Mouse (Mus musculus) spleen, embryonic (tissue): Measurements from ENCODE around the gene Lalba.
"Not testable (repeated sequence)": the region's sequence is repeated elsewhere in the genome, so short reads cannot be mapped to it uniquely, and the experiment has no call there.

Experiments used
- CTCF ChIA-PET: fragments of 350-600 bp; sonication (Branson Sonifier 250); formaldehyde crosslinking; loops from one replicate; lab custom pipeline; 2022; lab: Charles Lee

The Lalba gene

GRCm38 (mm10) chr15:98482701-98483100 lies at the start of gene Lalba:
Gene Lalba, minus strand, starts transcription at chr15:98482721.
- CTCF ChIA-PET: no interaction called here

DNA sequence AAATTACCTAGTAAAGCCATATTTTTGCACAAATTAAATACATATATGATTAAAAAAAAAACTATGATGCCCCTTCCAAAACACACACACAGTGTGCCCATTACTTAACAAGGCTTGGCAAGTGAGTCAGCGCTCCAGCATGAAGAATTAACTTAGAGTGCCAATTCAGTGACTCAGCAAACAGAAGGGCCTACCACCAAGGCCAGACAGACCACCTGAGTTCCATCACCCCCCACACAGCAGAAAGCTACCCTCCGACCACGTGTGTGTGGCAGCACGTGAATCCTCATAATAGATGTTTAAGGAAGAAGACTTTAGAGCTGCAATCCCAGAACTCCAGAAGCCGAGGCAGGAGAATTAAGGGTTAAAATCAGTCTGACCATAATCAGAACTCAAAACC lies 49.8 kb upstream of the Lalba start:
- CTCF ChIA-PET: no interaction called here

DNA sequence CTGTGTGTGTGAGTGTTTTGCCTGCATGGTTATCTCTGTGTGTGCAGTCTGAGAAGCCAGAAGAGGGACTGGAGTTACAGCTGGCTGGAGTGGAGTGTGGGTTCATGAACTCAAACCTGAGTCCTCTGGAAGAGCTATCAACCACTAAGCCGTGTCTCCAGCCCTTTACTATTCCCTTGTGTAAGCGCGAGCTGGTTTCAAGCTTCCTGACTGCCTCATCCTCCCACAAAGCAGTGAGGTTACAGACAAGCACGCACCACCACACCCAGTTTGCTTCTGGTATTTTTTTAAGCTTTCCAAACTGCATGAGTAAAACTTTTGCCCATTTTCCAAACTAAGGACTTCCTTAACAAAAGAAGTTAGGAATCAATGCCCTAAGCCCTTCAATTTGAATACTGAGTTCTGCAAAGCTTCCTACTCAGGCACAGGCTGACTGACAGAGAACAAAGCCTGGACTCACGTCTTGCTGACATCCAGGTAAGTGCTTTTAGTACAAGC lies 45.6 kb upstream of the Lalba start:
- CTCF ChIA-PET: interaction anchor here (0.7 kb wide), 1 partner anchor 10 kb away, joined by 3 read pairs; no protein-coding TSS in a partner anchor

DNA sequence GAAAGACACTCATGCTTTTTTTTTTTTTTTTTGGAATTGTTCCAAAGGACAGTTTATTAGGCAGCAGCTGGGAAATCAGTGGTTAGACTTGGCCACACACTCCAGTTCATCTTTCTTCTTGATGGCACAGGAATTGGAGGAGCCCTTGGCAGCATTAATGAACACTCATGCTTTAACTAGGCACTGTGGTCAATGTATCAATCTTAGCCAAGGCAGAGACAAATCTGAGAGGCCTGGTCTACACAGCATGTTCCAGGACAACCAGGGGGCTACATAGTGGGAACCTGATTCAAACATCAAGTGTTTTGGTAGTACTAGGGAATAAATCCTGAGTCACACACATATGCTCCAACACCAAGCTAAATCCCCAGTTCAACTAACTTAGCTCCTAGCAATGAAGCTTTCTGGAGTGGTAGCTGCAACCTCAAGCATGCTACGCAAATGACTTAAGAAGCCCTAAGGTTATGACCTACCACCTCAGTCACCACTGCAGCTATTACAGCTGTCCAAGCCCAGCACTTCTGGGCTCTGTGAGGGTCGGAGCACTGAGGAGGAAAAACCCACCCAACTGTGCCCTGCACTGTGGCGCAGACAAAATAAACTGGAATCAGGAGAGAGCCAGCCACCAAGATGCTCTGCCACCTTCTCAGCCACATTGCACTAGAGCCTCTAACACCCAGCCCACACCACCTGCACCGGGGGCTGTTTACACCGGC lies 44.7 kb upstream of the Lalba start:
- CTCF ChIA-PET: interaction anchor here (0.7 kb wide), 1 partner anchor 278 kb away, joined by 11 read pairs; no protein-coding TSS in a partner anchor

DNA sequence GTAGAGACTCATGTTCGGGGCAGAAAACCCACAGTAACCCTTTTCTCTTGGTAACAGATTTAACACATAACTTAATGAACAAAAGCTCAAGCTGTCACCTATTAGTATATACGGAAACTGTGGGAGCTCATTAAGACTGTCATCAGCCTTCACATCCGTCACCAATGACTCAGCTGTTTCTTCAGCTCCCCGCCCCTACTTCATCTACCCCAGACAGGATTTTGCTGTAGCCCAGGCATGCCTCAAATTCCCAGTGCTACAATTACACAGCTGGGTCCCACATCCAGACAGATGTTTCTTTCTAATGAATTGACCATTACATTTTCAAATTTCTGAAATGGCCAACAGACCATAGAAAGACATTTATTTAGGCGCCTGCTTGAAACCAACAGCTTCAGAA lies 43.5 kb upstream of the Lalba start:
- CTCF ChIA-PET: no interaction called here

DNA sequence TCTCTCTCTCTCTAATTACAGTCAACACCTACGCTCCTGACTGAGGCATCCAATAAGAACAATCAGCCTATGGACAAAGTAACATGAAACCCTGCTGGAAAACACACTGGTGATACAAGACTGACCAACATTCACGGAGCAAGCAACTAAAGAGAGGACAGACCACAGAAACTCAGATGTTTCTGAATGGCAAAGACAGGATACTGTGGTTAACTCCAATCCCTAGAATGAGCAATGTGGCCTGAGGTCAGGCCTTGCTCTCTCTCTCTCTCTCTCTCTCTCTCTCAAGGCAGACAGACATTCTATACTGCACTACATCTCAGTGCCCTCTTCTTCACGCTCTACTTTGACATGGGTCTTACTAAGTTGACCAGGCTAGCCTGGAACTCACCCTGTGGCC lies 38.7 kb upstream of the Lalba start:
- CTCF ChIA-PET: no interaction called here

GRCm38 (mm10) chr15:98517380-98518355 lies 35.1 kb upstream of the Lalba start:
- CTCF ChIA-PET: interaction anchor here (0.6 to 1.1 kb wide), 5 partner anchors 11 to 1374 kb away, joined by 3 to 7 read pairs (median 3); no protein-coding TSS in a partner anchor

- CTCF ChIA-PET: not testable (repeated sequence)
These were observed 32.3 kb upstream of the Lalba start for GRCm38 (mm10) chr15:98514845-98515244.

DNA sequence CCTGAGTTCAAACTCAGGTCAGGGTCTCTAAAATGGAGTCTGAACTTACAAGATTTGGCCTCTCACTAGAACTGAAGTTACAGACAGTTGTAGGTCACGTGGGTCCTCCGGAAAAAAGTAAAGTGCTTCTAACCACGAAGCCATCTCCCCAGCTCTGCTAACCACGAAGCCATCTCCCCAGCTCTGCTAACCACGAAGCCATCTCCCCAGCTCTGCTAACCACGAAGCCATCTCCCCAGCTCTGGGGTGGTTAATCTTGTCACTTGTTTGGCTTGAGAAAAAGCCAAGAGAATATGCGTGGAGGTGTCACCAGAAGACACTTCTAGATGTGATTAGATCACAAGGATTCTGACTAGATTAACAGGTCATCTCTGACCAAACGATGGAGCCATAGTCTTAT lies 31.6 kb upstream of the Lalba start:
- CTCF ChIA-PET: interaction anchor here (0.6 kb wide), 1 partner anchor 950 kb away, joined by 18 read pairs; no protein-coding TSS in a partner anchor

DNA sequence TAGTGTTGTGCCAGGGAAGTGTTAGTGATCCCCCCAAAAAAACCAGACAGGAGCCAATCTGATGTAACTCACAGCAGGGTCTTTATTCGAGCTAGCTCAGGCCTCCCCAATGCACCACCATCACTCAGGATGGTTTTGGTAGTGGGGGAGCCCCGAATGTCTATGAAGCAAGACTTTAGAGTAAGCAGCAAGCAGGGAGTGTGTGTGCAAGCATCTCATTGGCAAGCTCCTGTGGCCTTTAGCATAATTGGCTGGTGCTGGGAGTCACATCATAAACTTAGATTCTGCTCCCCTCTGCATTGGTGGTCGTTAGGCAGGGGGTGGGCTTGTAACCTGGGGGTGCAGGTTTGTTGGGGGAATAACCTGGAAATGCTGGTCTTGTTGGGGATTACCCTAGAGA lies 31.2 kb upstream of the Lalba start:
- CTCF ChIA-PET: interaction anchor here (0.6 kb wide), 1 partner anchor 950 kb away, joined by 18 read pairs; no protein-coding TSS in a partner anchor

DNA sequence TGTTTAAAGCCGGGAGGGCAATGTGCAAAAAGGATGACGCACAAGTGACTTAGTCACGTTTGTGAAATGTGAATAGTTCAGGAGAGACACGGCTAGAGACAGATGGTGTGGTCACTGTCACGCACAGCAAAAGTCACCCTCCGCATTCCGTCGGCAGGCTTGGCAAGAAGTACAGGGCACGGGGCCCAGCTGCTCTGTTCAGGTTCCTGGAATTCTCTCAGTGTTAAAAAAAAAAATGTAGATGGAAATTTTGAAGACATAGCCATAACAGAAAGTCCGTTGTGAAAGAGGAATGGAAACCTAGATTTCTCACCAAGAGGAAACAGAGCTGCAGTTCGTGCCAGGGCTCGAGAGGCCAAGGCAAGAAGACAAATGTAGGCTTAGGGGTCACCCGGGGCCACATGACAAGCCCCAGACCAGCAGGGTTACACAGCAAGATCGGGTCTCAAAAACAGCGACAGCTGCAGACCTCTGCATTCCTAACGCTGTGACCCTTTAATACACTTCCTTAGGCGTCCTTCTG lies 30.3 kb upstream of the Lalba start:
- CTCF ChIA-PET: interaction anchor here (0.6 kb wide), 2 partner anchors 63 to 105 kb away, joined by 4 to 10 read pairs; no protein-coding TSS in a partner anchor

- CTCF ChIA-PET: interaction anchor here (0.6 kb wide), 1 partner anchor 106 kb away, joined by 10 read pairs; no protein-coding TSS in a partner anchor
These were observed 29.7 kb upstream of the Lalba start for GRCm38 (mm10) chr15:98512232-98512631.

DNA sequence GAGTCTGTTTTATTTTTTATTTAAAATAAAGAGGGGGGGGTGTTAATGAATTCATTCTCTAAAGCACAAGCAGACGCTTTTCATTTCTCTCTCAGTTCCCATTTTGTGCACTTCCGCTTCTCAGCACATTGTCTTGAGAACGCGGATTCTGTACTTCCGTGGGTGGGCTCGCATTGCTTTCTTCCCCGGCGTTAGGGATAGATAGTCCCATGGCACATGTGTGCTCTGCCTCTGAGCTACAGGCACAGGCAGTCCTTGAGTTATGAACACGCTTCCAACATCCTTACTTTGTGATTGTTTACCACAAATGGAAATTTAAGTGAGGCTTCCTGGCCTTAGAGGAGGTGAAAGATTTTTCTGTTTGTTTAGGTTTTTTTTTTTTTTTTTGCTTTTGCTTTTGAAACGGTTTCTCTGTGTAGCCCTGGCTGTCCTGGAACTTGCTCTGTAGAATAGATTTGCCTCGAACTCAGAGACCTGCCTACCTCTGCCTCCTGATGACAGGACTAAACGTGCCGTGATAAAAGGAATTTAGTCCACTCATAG lies 28.9 kb upstream of the Lalba start:
- CTCF ChIA-PET: interaction anchor here (0.6 to 1.0 kb wide), 4 partner anchors 26 to 641 kb away, joined by 3 to 10 read pairs (median 6); no protein-coding TSS in a partner anchor

DNA sequence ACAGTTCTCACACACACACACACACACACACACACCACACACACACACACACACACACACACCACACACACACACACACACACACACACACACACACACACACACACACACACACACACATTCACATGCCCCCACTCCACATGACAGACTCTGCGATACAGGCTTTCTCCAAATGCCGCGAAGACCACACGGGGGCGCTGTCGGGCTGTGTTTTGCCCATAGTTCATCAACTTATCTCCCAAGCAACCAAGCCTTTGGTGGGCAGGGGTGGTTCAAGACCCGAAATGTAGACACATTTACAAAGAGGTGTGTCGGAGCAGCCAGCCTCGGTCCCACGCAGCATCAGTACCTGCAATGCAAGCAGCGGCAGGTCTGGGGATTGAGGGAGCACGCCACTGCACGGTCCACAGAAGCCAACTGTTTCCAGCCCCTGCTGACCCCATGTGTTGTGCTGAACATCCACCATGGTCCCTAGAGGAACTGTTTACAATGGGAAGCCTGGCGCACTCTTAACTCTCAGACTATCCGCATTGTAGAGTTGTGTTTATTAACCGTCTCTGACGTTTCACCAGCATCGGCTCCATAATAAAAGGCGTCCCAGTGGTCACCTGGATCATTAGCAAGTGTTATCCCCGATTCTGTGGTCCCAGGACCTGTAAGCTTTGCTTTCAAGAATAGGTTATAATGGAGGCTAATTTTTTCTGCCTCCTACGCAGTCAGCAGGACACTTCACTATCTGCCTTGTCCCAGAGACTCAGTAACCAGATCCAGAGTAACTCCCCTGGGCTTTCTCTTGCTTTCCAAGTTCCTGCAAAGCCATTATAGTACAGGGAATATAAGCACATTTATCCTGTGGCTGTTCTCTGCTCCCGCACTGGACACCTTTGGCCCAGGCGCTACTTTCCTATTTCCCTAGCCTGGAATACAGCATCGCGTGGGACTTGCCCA lies 28.2 kb upstream of the Lalba start:
- CTCF ChIA-PET: interaction anchor here (0.7 to 1.0 kb wide), 3 partner anchors 27 to 640 kb away, joined by 3 to 10 read pairs (median 8); no protein-coding TSS in a partner anchor

- CTCF ChIA-PET: no interaction called here
These were observed 26.9 kb upstream of the Lalba start for GRCm38 (mm10) chr15:98509387-98509786.

GRCm38 (mm10) chr15:98507321-98507720 lies 24.8 kb upstream of the Lalba start:
- CTCF ChIA-PET: interaction anchor here (1.0 to 1.2 kb wide), 2 partner anchors 16 to 27 kb away, joined by 3 to 5 read pairs; no protein-coding TSS in a partner anchor

DNA sequence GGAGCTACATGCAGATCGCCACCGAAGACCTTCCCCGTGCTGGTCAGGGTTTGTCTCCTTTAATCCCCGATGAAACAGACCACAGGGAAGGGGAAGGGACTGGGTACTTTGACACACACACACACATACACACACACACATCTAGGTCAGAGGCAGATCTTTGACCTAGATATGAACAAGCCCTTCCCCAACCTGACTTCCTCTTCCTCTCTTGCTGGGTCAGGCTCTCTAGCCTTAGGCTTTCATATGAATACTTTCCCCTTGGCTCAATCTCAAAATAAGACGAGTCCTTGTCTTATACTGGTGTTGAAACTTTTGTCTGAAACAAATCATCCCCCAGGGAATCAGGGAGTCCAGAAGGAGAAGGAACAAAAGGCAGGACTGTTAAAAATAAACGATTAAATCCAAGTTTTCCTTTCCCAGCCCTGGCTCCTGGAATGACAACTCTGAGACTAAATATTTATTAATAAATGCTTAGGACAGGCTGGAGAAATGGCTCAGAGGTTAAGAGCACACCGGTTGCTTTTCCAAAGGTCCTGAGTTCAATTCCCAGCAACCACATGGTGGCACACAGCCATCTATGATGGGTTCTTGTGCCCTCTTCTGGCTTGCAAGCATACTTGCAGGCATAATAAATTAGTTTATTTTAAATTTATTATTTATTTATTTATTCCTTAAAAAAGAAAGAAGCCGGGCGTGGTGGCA lies 23.9 kb upstream of the Lalba start:
- CTCF ChIA-PET: interaction anchor here (1.0 to 1.2 kb wide), 2 partner anchors 17 to 26 kb away, joined by 3 to 5 read pairs; no protein-coding TSS in a partner anchor

DNA sequence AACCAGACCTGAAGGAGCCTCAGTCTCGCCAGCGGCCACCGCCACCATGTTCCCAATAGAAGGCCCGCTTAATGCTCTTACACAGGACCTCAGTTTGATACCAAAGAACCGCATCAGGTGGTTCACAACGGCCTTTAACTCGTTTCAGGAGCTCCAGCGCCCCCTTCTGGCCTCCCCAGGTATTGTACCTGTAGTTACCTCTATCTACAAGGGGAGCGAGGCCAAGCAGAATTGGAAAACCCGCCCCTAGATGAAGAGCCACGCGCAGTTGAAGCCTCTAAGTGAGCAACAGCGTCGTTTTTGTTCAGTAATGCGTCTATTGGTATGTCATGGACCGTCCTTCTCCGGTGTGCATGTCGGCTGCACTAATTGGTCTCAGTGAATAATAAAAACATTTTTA lies 22.0 kb upstream of the Lalba start:
- CTCF ChIA-PET: interaction anchor here (0.6 to 1.0 kb wide), 3 partner anchors 15 to 324 kb away, joined by 3 to 4 read pairs (median 3); no protein-coding TSS in a partner anchor

DNA sequence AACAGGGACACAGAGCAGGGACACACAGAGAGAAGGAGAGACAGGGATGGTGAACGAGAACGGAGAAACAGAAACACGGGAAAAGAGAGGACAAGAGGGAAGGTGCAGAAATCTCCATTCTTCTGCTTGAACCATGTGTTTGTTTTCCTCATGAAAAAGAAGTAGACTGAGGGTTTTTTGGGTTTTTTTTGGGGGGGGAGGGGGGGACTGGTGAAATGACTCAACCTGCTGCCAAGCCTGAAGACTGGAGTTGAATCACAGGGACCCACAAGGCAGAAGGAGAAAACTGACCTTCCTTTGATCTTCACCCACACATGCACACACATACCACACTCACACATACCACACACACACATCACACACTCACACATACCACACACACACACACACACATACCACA lies 20.8 kb upstream of the Lalba start:
- CTCF ChIA-PET: no interaction called here
